8 mouse cellular contexts compared by ENCODE assay signal in the genomic region with DNA sequence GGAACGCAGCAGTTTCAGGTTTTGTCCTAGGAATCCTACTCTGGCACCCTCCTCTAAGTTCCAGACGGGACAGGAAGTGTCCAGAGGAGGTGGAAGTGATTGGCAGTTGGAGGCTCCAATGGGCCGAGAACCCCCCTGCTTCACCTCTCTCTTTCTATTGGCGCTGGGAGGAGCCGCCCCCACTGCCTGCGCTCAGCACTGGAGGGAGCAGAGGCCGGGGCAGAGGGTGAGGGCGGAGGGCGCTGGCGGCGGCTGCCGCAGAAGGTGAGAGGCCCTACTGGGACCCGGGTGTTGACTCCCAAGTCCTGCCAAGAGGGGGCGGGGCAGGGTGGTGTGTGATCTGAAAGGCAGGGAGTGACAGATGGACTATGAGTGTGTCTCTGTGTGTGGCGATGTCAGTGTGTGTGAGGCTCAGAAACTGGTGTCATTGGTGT. TPM values are rescaled to one million over a fixed set of nuclear protein-coding genes. Genes with fewer than 3 reads are reported as not detected.
DNase-seq lines count a peak whose midpoint lies in the region; ATAC-seq and TF ChIP-seq lines count a peak whose summit lies in the region.

No protein-coding gene starts in this region.

- TF ChIP-seq CTCF in hindbrain, postnatal 0 days (IDR thresholded peaks at IDR 0.05; ENCODE audit: low read depth): peak; percentile 24; the same call in 1 of the 2 replicates
- no peak for TF ChIP-seq CTCF in small intestine, adult 2 months (IDR thresholded peaks at IDR 0.05; ENCODE audit: extremely low read depth, insufficient read length, insufficient replicate concordance, low read depth, low read length)

- peak; percentile 94 for DNase-seq in adrenal gland, adult 8-10 months
- peak; percentile 60 to 85 for DNase-seq in cerebellum, postnatal 4 days (ENCODE audit: low spot score in 2 of 2)
- DNase-seq in gastrocnemius, postnatal 10 days: peak; percentile 88
- DNase-seq in hindbrain, postnatal 0 days (ENCODE audit: low spot score): peak; percentile 80
- peak; percentile 66 to 75 for DNase-seq in left cerebral cortex, postnatal 25 days (ENCODE audit: low spot score in 2 of 2)

- 2% methylated on average over 15 of the region's 15 CpGs for WGBS in hindbrain, postnatal 0 days
- WGBS in small intestine, adult 2 months: 4% methylated on average over 15 of the region's 15 CpGs

- H3K27me3 ChIP-seq in hindbrain, postnatal 0 days (ENCODE audit: insufficient read depth, low read length): no peaks in the 10 kb centered on the region
- no peaks in the 10 kb centered on the region for H3K27me3 ChIP-seq in small intestine, adult 2 months (ENCODE audit: control insufficient read depth, insufficient read depth, low read length)

- intact Hi-C loops in left cerebral cortex, postnatal 25 days (cut with DNase I): no loop called here

- ATAC-seq in hindbrain, postnatal 0 days: peak; percentile 83
- ATAC-seq in megakaryocyte-erythroid progenitor cell, adult 5-6 weeks (replicated peaks; ENCODE audit: low FRiP score, low TSS enrichment, poor library complexity, severe bottlenecking): peak; percentile 85
- ATAC-seq in activated CD4-positive, CD25-positive, alpha-beta regulatory T cell, adult 4 months: no peak

- H3K9ac ChIP-seq in hindbrain, postnatal 0 days (replicated peaks; ENCODE audit: low read length): peak overlapping the region; percentile 34

- H3K4me1 ChIP-seq in hindbrain, postnatal 0 days (ENCODE audit: insufficient read depth, low read length): peaks cover 21% of the 10 kb centered on the region
- peaks cover 12% of the 10 kb centered on the region for H3K4me1 ChIP-seq in small intestine, adult 2 months (ENCODE audit: control insufficient read depth, insufficient read depth, insufficient read length, low read length)

- no peaks in the 10 kb centered on the region for H3K36me3 ChIP-seq in hindbrain, postnatal 0 days (ENCODE audit: insufficient read depth, low read length)
- peaks cover 12% of the 10 kb centered on the region for H3K36me3 ChIP-seq in small intestine, adult 2 months (ENCODE audit: control insufficient read depth, insufficient read depth, low read length)

- peak overlapping the region; percentile 53 for H3K4me2 ChIP-seq in hindbrain, postnatal 0 days (ENCODE audit: low read depth, low read length)

- TF ChIP-seq POLR2A in small intestine, adult 2 months (IDR thresholded peaks at IDR 0.05; ENCODE audit: low read depth, low read length): peak; percentile 63

- no peaks in the 10 kb centered on the region for H3K9me3 ChIP-seq in hindbrain, postnatal 0 days (ENCODE audit: low read length)

- H3K27ac ChIP-seq in hindbrain, postnatal 0 days: peak overlapping the region; percentile 63
- peak overlapping the region; percentile 84 for H3K27ac ChIP-seq in small intestine, adult 2 months (ENCODE audit: insufficient read depth, low read depth, low read length)

- peak overlapping the region; percentile 35 for H3K4me3 ChIP-seq in hindbrain, postnatal 0 days (ENCODE audit: low read length)
- H3K4me3 ChIP-seq in small intestine, adult 2 months (ENCODE audit: low read depth, low read length): peak overlapping the region; percentile 55

RNA-seq across cellular contexts. Expression of a gene that starts 4.3 kb away (rescaled TPM):
- total RNA-seq in adrenal gland, adult 8-10 months (2022): 10 to 100 TPM; 74.2 to 81.7 (median 78.8) TPM
- total RNA-seq in gastrocnemius, postnatal 10 days (2021): 10 to 100 TPM; 15.4 to 17.9 TPM
- total RNA-seq in hindbrain, postnatal 0 days (2014; rRNA removed): 95.9 and 108 TPM in 2 replicates
- 61.3 and 61.9 TPM in 2 replicates for polyA plus RNA-seq in hindbrain, postnatal 0 days (2015; fragmentation: Nextera tagmentation; extraction: Ambion mirVana)
- 10 to 100 TPM; 60.0 to 66.5 TPM for total RNA-seq in left cerebral cortex, postnatal 25 days (2021)
- 34.2 and 53.7 TPM in 2 replicates for total RNA-seq in megakaryocyte-erythroid progenitor cell, adult 5-6 weeks (2014; fragmentation: Nextera tagmentation)
- 49.7 and 57.2 TPM in 2 replicates for total RNA-seq in megakaryocyte-erythroid progenitor cell, adult 5-6 weeks (2017)
- polyA plus RNA-seq in small intestine, adult 2 months (2012; rRNA removed): 28.1 and 44.0 TPM in 2 replicates
- polyA plus RNA-seq in activated CD4-positive, CD25-positive, alpha-beta regulatory T cell, adult 4 months (2017; shearing (Covaris generic)): 10 to 100 TPM; 35.9 to 40.3 TPM

RNA-seq across cellular contexts. Expression of a gene that starts 5.3 kb away (rescaled TPM):
- total RNA-seq in adrenal gland, adult 8-10 months (2022): 10 to 100 TPM; 40.1 to 62.7 (median 51.0) TPM
- total RNA-seq in gastrocnemius, postnatal 10 days (2021): 10 to 100 TPM; 25.2 to 28.1 TPM
- 77.6 and 87.8 TPM in 2 replicates for total RNA-seq in hindbrain, postnatal 0 days (2014; rRNA removed)
- polyA plus RNA-seq in hindbrain, postnatal 0 days (2015; fragmentation: Nextera tagmentation; extraction: Ambion mirVana): 55.5 and 55.9 TPM in 2 replicates
- total RNA-seq in left cerebral cortex, postnatal 25 days (2021): 100 to 1,000 TPM in 1 of 2 experiments, 10 to 100 TPM in 1; 93.2 to 103 TPM
- total RNA-seq in megakaryocyte-erythroid progenitor cell, adult 5-6 weeks (2014; fragmentation: Nextera tagmentation): 37.9 and 50.1 TPM in 2 replicates
- total RNA-seq in megakaryocyte-erythroid progenitor cell, adult 5-6 weeks (2017): 28.0 and 31.0 TPM in 2 replicates
- polyA plus RNA-seq in small intestine, adult 2 months (2012; rRNA removed): 57.5 and 104 TPM in 2 replicates
- polyA plus RNA-seq in activated CD4-positive, CD25-positive, alpha-beta regulatory T cell, adult 4 months (2017; shearing (Covaris generic)): 10 to 100 TPM; 68.4 to 76.4 TPM

RNA-seq across cellular contexts. Expression of a gene that starts 13.7 kb away (rescaled TPM):
- 10 to 100 TPM; 37.6 to 56.9 (median 50.7) TPM for total RNA-seq in adrenal gland, adult 8-10 months (2022)
- total RNA-seq in gastrocnemius, postnatal 10 days (2021): 10 to 100 TPM; 25.5 to 33.1 TPM
- 148 and 223 TPM in 2 replicates for total RNA-seq in hindbrain, postnatal 0 days (2014; rRNA removed)
- 289 and 292 TPM in 2 replicates for polyA plus RNA-seq in hindbrain, postnatal 0 days (2015; fragmentation: Nextera tagmentation; extraction: Ambion mirVana)
- 100 to 1,000 TPM; 261 to 267 TPM for total RNA-seq in left cerebral cortex, postnatal 25 days (2021)
- 11.7 and 35.2 TPM in 2 replicates for total RNA-seq in megakaryocyte-erythroid progenitor cell, adult 5-6 weeks (2014; fragmentation: Nextera tagmentation)
- total RNA-seq in megakaryocyte-erythroid progenitor cell, adult 5-6 weeks (2017): 3.0 TPM in 1 of 2 replicates, not detected in the other
- 11.7 and 14.6 TPM in 2 replicates for polyA plus RNA-seq in small intestine, adult 2 months (2012; rRNA removed)
- polyA plus RNA-seq in activated CD4-positive, CD25-positive, alpha-beta regulatory T cell, adult 4 months (2017; shearing (Covaris generic)): 10 to 100 TPM in 1 of 2 experiments, 1 to 10 TPM in 1; 8.6 to 10.1 TPM

RNA-seq across cellular contexts. Expression of a gene that starts 29.4 kb away (rescaled TPM):
- not detected for total RNA-seq in adrenal gland, adult 8-10 months (2022)
- total RNA-seq in gastrocnemius, postnatal 10 days (2021): not detected
- total RNA-seq in hindbrain, postnatal 0 days (2014; rRNA removed): 0.22 and 2.1 TPM in 2 replicates
- 0.68 and 0.99 TPM in 2 replicates for polyA plus RNA-seq in hindbrain, postnatal 0 days (2015; fragmentation: Nextera tagmentation; extraction: Ambion mirVana)
- under 1 TPM in 1 of 2 experiments, not detected in 1; 0.43 TPM for total RNA-seq in left cerebral cortex, postnatal 25 days (2021)
- total RNA-seq in megakaryocyte-erythroid progenitor cell, adult 5-6 weeks (2014; fragmentation: Nextera tagmentation): not detected in 2 replicates
- not detected in 2 replicates for total RNA-seq in megakaryocyte-erythroid progenitor cell, adult 5-6 weeks (2017)
- 0.09 TPM in 1 of 2 replicates, not detected in the other for polyA plus RNA-seq in small intestine, adult 2 months (2012; rRNA removed)
- polyA plus RNA-seq in activated CD4-positive, CD25-positive, alpha-beta regulatory T cell, adult 4 months (2017; shearing (Covaris generic)): not detected

RNA-seq across cellular contexts. Expression of a gene that starts 37.3 kb away (rescaled TPM):
- total RNA-seq in adrenal gland, adult 8-10 months (2022): 100 to 1,000 TPM; 113 to 133 (median 119) TPM
- total RNA-seq in gastrocnemius, postnatal 10 days (2021): 10 to 100 TPM; 44.3 to 57.6 TPM
- 145 and 147 TPM in 2 replicates for total RNA-seq in hindbrain, postnatal 0 days (2014; rRNA removed)
- polyA plus RNA-seq in hindbrain, postnatal 0 days (2015; fragmentation: Nextera tagmentation; extraction: Ambion mirVana): 306 and 316 TPM in 2 replicates
- 100 to 1,000 TPM; 174 to 191 TPM for total RNA-seq in left cerebral cortex, postnatal 25 days (2021)
- total RNA-seq in megakaryocyte-erythroid progenitor cell, adult 5-6 weeks (2014; fragmentation: Nextera tagmentation): 63.4 and 81.2 TPM in 2 replicates
- 50.6 and 80.7 TPM in 2 replicates for total RNA-seq in megakaryocyte-erythroid progenitor cell, adult 5-6 weeks (2017)
- polyA plus RNA-seq in small intestine, adult 2 months (2012; rRNA removed): 35.0 and 69.5 TPM in 2 replicates
- polyA plus RNA-seq in activated CD4-positive, CD25-positive, alpha-beta regulatory T cell, adult 4 months (2017; shearing (Covaris generic)): 100 to 1,000 TPM; 107 to 114 TPM
